Mouse (Mus musculus) heart, embryonic 11.5 days (tissue): ENCODE data around the gene Tjp1. TPM values are rescaled to one million over a fixed set of nuclear protein-coding genes. Genes with fewer than 3 reads are reported as not detected.
A peak's percentile ranks its signal among the peaks of the same experiment; 100 is the strongest.

Source experiments
- ATAC-seq: fragments of 200-750 bp; cut with Nextera tagmentation; replicated peaks from 2 replicates; pipeline ENCODE4 v1.8.0; 2017; ENCODE audit warnings: moderate library complexity; ENCODE audit not compliant: insufficient number of reproducible peaks, low FRiP score, low TSS enrichment
- H3K27ac ChIP-seq: fragments of 300-500 bp; sonication (generic); 2 replicates; pipeline ENCODE4 v1.5.1; 2014; ENCODE audit warnings: mild to moderate bottlenecking, low read depth, low read length
- H3K27me3 ChIP-seq: fragments of 300-500 bp; sonication (generic); 2 replicates; pipeline ENCODE4 v1.6.1; 2014; ENCODE audit warnings: mild to moderate bottlenecking, low read length, mixed read lengths; ENCODE audit not compliant: control insufficient read depth, insufficient read depth
- H3K36me3 ChIP-seq: fragments of 300-500 bp; sonication (generic); 2 replicates; pipeline ENCODE4 v1.6.1; 2014; ENCODE audit warnings: mild to moderate bottlenecking, low read length, moderate library complexity, mixed read lengths; ENCODE audit not compliant: control insufficient read depth, insufficient read depth
- H3K4me1 ChIP-seq: fragments of 300-500 bp; sonication (generic); 2 replicates; pipeline ENCODE4 v1.6.1; 2014; ENCODE audit warnings: low read length; ENCODE audit not compliant: control insufficient read depth, insufficient read depth
- H3K4me2 ChIP-seq: fragments of 300-500 bp; sonication (generic); 2 replicates; pipeline ENCODE4 v1.6.1; 2014; ENCODE audit warnings: mild to moderate bottlenecking, moderate library complexity
- H3K4me3 ChIP-seq: fragments of 300-500 bp; sonication (generic); 2 replicates; pipeline ENCODE4 v1.5.1; 2014; ENCODE audit warnings: low read depth, low read length
- H3K9ac ChIP-seq: fragments of 300-500 bp; sonication (generic); 2 replicates; pipeline ENCODE4 v1.6.1; 2014; ENCODE audit warnings: mild to moderate bottlenecking, low read depth, low read length, moderate library complexity
- H3K9me3 ChIP-seq: fragments of 300-500 bp; sonication (generic); replicated peaks from 2 replicates; pipeline ENCODE4 v1.6.1; 2016; ENCODE audit warnings: low read length; ENCODE audit not compliant: control insufficient read depth
- WGBS: fragments of 180-500 bp; shearing (Covaris S2); extraction: QIAGEN DNeasy Blood & Tissue Kit; methylation state at CpG from one replicate; pipeline ENCODE4 v1.1.7; 2014; ENCODE audit not compliant: insufficient replicate concordance; 5-methylcytosine and 5-hydroxymethylcytosine counted together
- polyA plus RNA-seq: library from polyadenylated mRNA; unstranded; fragments of >200 nt; fragmentation: Nextera tagmentation; extraction: Ambion mirVana; gene quantifications from 2 replicates; pipeline ENCODE4 v1.2.1, GENCODE M21; 2014

Gene Tjp1
- polyA plus RNA-seq, 1 experiment from 2014 or later = 13.3 TPM

DNA sequence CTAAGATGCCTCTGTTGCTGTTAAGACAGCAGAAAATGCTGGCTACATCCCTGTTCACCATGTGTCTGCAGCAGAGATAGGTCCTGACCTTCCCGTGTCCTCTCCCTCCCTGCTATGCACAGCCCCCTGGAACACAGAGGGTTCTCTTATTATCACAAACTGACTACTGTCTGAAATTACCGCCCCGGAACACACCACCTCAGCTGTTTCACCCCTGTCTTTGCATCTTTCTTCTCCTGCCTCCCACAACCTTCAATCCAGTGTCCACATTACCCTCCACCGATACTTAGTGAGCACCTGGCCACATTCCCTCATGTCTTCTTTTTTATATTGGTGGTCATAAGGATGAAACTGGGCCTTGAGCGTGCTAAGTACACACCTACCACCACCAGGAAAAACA lies 132.4 kb downstream of the Tjp1 start:
- Histone ChIP-seq H3K9ac (no peak overlapping the region), H3K27ac (no peak overlapping the region), H3K9me3 (no peaks in the 10 kb centered on the region), H3K4me2 (no peak overlapping the region), H3K36me3 (no peaks in the 10 kb centered on the region), H3K4me3 (no peak overlapping the region), H3K27me3 (no peaks in the 10 kb centered on the region), H3K4me1 (peaks cover 25% of the 10 kb centered on the region)
- no peak for ATAC-seq
- 52% methylated on average over 5 of the region's 5 CpGs for WGBS

DNA sequence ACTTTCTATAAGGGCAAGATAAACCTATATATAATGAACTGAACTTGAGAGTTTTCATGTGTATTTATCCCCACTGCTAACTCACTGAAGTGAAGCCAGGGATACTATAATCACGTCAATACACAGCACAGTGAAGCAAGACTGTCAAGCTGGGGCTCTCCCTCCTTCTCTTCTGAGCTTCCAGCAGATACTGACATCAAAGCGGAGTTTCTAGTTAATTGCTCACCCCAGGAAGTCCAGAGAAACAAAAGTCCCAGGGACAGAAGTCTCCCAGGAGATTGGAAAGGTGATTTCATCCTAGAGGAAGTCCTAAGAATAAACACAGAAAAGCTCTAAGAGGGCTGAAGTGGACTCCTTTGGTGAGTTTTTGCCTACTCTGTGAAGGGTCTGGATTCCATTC lies 132.9 kb downstream of the Tjp1 start:
- no peaks in the 10 kb centered on the region for H3K9me3 ChIP-seq
- WGBS = 14% methylated on average over 2 of the region's 2 CpGs
- no peaks in the 10 kb centered on the region for H3K27me3 ChIP-seq
- no peaks in the 10 kb centered on the region for H3K36me3 ChIP-seq
- peaks cover 25% of the 10 kb centered on the region for H3K4me1 ChIP-seq
- no peak overlapping the region for H3K9ac ChIP-seq
- H3K4me3 ChIP-seq = no peak overlapping the region
- ATAC-seq = no peak
- H3K4me2 ChIP-seq = no peak overlapping the region
- H3K27ac ChIP-seq = no peak overlapping the region

DNA sequence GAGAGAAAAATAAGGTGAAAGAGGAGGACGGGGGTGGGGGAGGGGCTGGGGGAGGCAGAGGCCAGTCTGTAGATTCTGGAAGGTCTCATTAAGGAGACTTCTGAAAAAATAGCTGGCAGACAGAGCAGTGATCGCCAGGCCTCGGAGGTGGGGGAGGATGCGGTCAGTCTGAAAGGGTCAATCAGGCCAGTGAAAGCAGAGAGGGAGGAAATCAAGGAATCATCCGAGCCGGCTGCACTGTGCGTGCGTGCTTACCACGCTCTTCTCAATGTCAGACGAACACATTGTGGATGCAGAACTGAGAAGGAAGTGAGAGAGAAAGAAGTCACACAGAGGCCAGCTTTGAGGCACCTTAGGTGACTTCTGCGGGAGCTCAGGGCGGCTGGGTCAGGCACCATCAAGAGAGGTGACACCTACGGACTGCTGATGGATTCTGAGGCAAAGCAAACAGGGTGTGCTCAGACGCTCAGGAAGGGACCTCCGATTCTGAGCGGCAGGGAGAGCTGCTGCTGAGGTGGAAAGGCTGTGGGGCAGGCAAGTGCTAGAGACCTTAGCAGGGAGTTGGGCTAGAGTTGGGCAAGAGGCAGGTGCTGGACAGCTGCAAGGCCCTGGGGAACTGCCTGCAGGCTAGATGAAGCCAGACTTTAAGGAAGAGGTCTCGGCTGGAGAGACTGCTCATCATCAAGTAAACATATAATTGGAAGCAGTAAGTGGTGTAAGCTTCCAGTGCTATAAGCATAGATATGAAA lies 133.7 kb downstream of the Tjp1 start:
- Histone ChIP-seq H3K4me1 (peaks cover 25% of the 10 kb centered on the region), H3K36me3 (no peaks in the 10 kb centered on the region), H3K9ac (peak overlapping the region; percentile 43; the same call in 1 of the 2 replicates), H3K27ac (peak overlapping the region; percentile 57; the same call in 1 of the 2 replicates), H3K4me2 (peak overlapping the region; percentile 60), H3K9me3 (no peaks in the 10 kb centered on the region), H3K4me3 (0 out of 2 replicates have a peak overlapping the region, but pooled peaks have one; percentile 12), H3K27me3 (no peaks in the 10 kb centered on the region)
- WGBS = 8% methylated on average over 17 of the region's 17 CpGs
- ATAC-seq = no peak

DNA sequence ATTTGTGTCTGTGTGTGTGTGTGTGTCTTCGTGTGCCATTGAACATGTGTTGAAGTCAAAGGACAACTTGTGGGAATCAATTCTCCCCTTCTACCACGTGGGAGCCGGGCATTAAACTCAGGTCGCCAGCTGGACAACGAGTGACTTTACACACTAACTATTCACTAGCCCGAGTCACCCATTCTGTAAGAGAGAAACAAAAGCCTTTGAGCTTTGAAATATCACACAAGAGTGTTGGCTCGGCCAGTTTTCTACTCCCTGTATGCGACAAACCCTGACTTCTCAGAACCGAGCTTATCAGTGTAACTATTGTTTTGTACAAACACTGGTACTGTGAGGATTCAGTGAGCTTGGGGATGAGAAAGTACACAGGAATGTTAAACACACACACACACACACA lies 134.6 kb downstream of the Tjp1 start:
- no peak for ATAC-seq

DNA sequence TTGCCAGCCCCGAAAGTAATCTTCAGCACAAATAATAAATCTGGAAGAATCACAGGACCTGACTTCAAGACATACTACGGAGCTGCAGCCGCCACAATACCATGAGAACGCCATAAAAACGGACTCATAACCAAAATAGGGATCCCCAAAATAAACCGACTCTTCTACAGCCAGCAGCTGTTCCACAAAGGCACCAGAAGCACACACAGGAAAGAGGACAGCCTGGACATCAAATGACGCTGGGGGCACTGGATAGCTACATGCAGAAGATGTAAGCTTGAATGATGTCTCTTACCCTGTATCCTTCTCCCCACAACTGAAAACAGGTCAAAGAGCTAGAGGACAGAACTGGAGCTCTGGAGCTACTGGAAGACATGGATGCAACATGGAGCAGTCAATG lies 138.0 kb downstream of the Tjp1 start:
- Histone ChIP-seq H3K27me3 (no peaks in the 10 kb centered on the region), H3K27ac (no peak overlapping the region), H3K36me3 (no peaks in the 10 kb centered on the region), H3K4me3 (no peak overlapping the region), H3K9me3 (no peaks in the 10 kb centered on the region), H3K9ac (no peak overlapping the region), H3K4me1 (peaks cover 24% of the 10 kb centered on the region), H3K4me2 (no peak overlapping the region)
- no peak for ATAC-seq
- 83% methylated on average over 7 of the region's 7 CpGs for WGBS

More for the DNA sequence above, 134.6 kb downstream of the Tjp1 start:
- H3K27ac ChIP-seq = no peak overlapping the region
- H3K4me2 ChIP-seq = no peak overlapping the region
- H3K9ac ChIP-seq = no peak overlapping the region
- 63% methylated on average over 9 of the region's 9 CpGs for WGBS
- H3K27me3 ChIP-seq = no peaks in the 10 kb centered on the region
- no peaks in the 10 kb centered on the region for H3K9me3 ChIP-seq
- H3K36me3 ChIP-seq = no peaks in the 10 kb centered on the region
- H3K4me1 ChIP-seq = peaks cover 32% of the 10 kb centered on the region
- H3K4me3 ChIP-seq = no peak overlapping the region

DNA sequence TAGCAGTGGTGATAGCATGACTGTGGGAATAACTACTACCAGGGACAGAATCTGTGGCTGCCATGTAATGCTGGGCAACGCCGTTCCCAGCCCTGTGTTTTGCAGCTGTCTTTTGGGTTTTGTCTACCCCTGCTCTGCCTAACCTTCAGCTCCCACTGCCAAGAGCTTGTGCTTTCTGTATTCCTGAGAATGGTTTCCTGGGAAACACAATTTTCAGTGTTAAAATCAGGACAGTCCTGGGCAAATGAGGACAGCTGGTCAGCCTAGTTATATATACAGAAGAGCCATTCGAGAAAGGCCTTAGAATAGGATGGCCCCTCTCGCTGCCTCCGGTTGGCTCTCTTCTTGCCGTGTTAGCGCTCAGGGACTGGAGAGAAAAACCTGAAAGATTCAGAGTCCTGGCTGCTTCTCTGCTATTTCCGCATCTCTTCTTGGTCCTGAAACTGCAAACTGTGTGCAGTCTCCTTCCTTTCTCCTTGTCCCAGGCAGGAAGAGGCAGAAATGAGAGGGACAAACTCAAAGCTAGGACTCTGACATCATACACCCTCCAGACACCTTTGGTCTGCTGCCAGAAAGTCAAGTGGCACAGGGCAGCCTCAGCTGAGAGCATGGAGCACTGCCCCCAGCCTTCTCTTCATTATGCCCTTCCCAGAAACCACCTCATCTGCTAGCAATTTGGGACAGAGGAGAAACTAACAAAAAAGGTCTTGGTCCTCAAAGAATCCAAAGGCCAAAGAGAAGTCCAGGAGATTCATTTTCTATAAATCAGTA lies 139.2 kb downstream of the Tjp1 start:
- H3K27me3 ChIP-seq = no peaks in the 10 kb centered on the region
- 77% methylated on average over 8 of the region's 8 CpGs for WGBS
- H3K4me3 ChIP-seq = no peak overlapping the region
- H3K36me3 ChIP-seq = no peaks in the 10 kb centered on the region
- H3K4me2 ChIP-seq = no peak overlapping the region; the same call in 1 of the 2 replicates
- H3K9me3 ChIP-seq = no peaks in the 10 kb centered on the region
- H3K27ac ChIP-seq = peak overlapping the region; percentile 46; the same call in 1 of the 2 replicates
- H3K4me1 ChIP-seq = peaks cover 13% of the 10 kb centered on the region
- 0 out of 2 replicates have a peak, but pooled peaks have one; percentile 57 for ATAC-seq
- no peak overlapping the region for H3K9ac ChIP-seq

DNA sequence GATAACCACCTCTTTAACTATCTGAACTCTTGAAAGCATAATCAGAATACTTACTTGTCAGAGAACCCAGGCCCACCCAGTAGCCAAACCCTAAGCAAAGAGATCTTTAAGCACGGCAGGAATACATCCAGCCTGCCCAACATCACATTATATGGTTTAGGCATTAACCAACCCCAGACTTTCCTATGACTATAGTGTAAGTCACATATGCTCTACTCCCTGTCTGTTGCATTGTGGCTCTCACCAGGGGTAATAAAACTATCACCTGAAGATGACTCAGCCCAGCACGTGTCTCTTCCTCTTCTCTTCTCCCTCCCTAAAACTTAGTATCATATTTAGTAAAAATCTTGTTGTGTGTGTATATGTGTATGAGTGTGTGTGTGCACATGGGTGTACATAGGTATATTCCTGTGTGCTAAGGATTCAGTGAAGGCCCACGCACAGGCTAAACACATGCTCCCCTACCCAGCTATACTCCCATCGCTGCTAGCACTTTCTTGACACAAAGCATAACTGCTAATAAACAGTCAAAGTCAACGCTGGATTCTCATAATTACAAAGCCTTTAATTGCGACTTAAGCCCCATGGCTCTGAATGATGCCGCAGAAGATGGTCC lies 139.9 kb downstream of the Tjp1 start:
- no peaks in the 10 kb centered on the region for H3K27me3 ChIP-seq
- no peak overlapping the region for H3K4me2 ChIP-seq
- H3K27ac ChIP-seq = no peak overlapping the region
- no peak for ATAC-seq
- H3K9ac ChIP-seq = no peak overlapping the region
- no peak overlapping the region for H3K4me3 ChIP-seq
- no peaks in the 10 kb centered on the region for H3K9me3 ChIP-seq
- H3K36me3 ChIP-seq = no peaks in the 10 kb centered on the region
- WGBS = 80% methylated on average over 7 of the region's 7 CpGs
- H3K4me1 ChIP-seq = peaks cover 12% of the 10 kb centered on the region

DNA sequence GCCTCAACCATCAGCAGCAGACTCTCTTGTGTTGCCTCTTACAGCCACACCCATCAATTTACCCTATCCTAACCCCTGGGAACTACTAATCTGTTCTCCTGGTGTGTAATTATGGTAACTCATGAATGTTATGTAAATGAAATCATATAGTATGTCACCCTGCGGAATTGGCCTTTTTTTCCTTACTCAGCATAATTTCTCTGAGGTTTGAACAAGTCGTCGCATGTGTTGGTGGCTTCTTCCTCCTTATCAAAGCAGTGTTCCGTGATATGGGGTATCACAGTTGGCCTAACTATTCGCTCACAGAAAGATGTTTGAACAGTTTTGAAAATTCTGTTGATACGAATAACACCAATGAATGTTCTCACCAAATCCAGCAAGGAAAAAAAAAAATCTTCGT lies 142.8 kb downstream of the Tjp1 start:
- WGBS = 87% methylated on average over 7 of the region's 7 CpGs
- ATAC-seq = no peak

More for the DNA sequence above, 142.8 kb downstream of the Tjp1 start:
- Histone ChIP-seq H3K27me3 (no peaks in the 10 kb centered on the region), H3K4me3 (no peak overlapping the region), H3K4me2 (no peak overlapping the region), H3K9ac (no peak overlapping the region), H3K27ac (no peak overlapping the region), H3K9me3 (no peaks in the 10 kb centered on the region), H3K36me3 (no peaks in the 10 kb centered on the region), H3K4me1 (peaks cover 17% of the 10 kb centered on the region)
